Mouse (Mus musculus) liver, postnatal 0 days (tissue): Measurements from ENCODE around the gene Fxr2. TPM values are rescaled to one million over a fixed set of nuclear protein-coding genes. Genes with fewer than 3 reads are reported as not detected.

ENCODE experiments used
- ATAC-seq: fragments of 200-750 bp; cut with Nextera tagmentation; 2 replicates; pipeline ENCODE4 v1.8.0; 2017; ENCODE audit warnings: mild to moderate bottlenecking, moderate library complexity
- DNase-seq: peaks from one replicate; pipeline ENCODE4 v3.0.0-alpha.2; 2016
- H3K27ac ChIP-seq: fragments of 300-500 bp; sonication (generic); 2 replicates; pipeline ENCODE4 v1.5.1; 2014; ENCODE audit warnings: antibody characterized with exemption, moderate library complexity, mild to moderate bottlenecking, low read depth
- H3K27me3 ChIP-seq: fragments of 300-500 bp; sonication (generic); 2 replicates; pipeline ENCODE4 v1.6.1; 2014; ENCODE audit warnings: low read length, control low read depth, mixed read lengths; ENCODE audit not compliant: insufficient read depth
- H3K36me3 ChIP-seq: fragments of 300-500 bp; sonication (generic); replicated peaks from 2 replicates; pipeline ENCODE4 v1.6.1; 2014; ENCODE audit warnings: mild to moderate bottlenecking, control low read depth, low read length, moderate library complexity, mixed read lengths; ENCODE audit not compliant: insufficient read depth
- H3K4me1 ChIP-seq: fragments of 300-500 bp; sonication (generic); 2 replicates; pipeline ENCODE4 v1.6.1; 2014; ENCODE audit warnings: antibody characterized with exemption, mild to moderate bottlenecking, control low read depth; ENCODE audit not compliant: insufficient read depth
- H3K4me2 ChIP-seq: fragments of 300-500 bp; sonication (generic); 2 replicates; pipeline ENCODE4 v1.6.1; 2014; ENCODE audit warnings: low read depth, mild to moderate bottlenecking, low read length, moderate library complexity, mixed read lengths
- H3K4me3 ChIP-seq: fragments of 300-500 bp; sonication (generic); 2 replicates; pipeline ENCODE4 v1.5.1; 2014; ENCODE audit warnings: low read depth, low read length
- H3K9ac ChIP-seq: fragments of 300-500 bp; sonication (generic); replicated peaks from 2 replicates; pipeline ENCODE4 v1.6.1; 2014; ENCODE audit warnings: mild to moderate bottlenecking, moderate library complexity
- H3K9me3 ChIP-seq: fragments of 300-500 bp; sonication (generic); 2 replicates; pipeline ENCODE4 v1.6.1; 2016; ENCODE audit warnings: mild to moderate bottlenecking, control low read depth, low read length, mixed read lengths
- CTCF ChIP-seq: sonication (generic); IDR thresholded peaks from 2 replicates; pipeline ENCODE4 v1.5.1; 2016; ENCODE audit warnings: antibody characterized with exemption, low read depth
- EP300 ChIP-seq: IDR thresholded peaks from 2 replicates; pipeline ENCODE4 v1.6.1; 2016; ENCODE audit warnings: antibody characterized with exemption, low read depth, mild to moderate bottlenecking
- WGBS: fragments of 180-500 bp; shearing (Covaris S2); extraction: QIAGEN DNeasy Blood & Tissue Kit; methylation state at CpG from one replicate; pipeline ENCODE4 v1.1.7; 2014; ENCODE audit not compliant: insufficient replicate concordance; 5-methylcytosine and 5-hydroxymethylcytosine counted together
- polyA plus RNA-seq: library from polyadenylated mRNA; unstranded; fragments of >200 nt; fragmentation: Nextera tagmentation; extraction: Ambion mirVana; gene quantifications from 2 replicates; pipeline ENCODE4 v1.2.1, GENCODE M21; 2015

The Fxr2 gene
- polyA plus RNA-seq, 1 experiment from 2014 or later: 6.8 TPM

DNA sequence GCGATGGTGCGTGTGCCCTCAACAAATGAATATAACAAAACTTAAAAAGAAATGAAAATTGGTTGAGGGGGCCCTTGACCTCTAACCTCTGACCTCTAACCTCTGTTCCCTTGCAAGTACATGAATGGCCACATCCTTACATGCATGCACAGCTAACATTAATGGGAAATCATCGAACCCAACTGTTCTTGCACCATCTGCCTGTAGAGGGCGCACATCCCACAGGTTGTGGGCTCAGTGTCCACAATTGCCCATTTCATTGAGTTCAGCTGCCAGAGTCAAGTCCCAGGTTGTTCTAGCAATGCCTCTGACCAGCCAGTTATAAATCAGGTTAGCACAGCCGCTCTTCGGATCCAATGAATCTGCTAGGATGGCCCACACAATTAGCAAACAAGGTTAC, 4.5 kb upstream of the Fxr2 start:
- no peak for ATAC-seq

DNA sequence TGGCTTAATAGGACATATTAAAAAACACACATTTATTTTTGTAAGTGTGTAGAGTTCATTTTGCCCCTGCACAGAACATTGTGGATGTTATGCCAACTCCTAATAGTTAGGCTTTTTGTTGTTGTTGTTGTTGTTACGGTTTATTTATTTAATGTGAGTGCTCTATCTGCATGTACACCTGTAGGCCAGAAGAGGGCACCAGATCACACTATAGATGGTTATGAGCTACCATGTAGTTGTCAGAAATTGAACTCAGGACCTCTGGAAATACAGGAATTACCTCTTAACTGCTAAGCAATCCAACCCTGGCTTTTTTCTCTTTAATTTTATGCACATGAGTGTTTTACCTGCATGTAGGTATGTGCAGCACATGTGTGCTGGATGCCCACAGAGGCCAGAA, 3.0 kb upstream of the Fxr2 start:
- no peak overlapping the region for H3K27ac ChIP-seq
- DNase-seq: no peak

More for the DNA sequence above, 4.5 kb upstream of the Fxr2 start:
- Histone ChIP-seq H3K9me3 (no peaks in the 10 kb centered on the region), H3K4me1 (peaks cover 4% of the 10 kb centered on the region), H3K27me3 (no peaks in the 10 kb centered on the region), H3K4me2 (no peak overlapping the region), H3K4me3 (no peak overlapping the region), H3K36me3 (no peaks in the 10 kb centered on the region), H3K27ac (no peak overlapping the region), H3K9ac (no peak overlapping the region)
- peak; percentile 87 for DNase-seq
- 36% methylated on average over 6 of the region's 6 CpGs for WGBS
- TF ChIP-seq EP300: no peak
- TF ChIP-seq CTCF: peak; percentile 99

DNA sequence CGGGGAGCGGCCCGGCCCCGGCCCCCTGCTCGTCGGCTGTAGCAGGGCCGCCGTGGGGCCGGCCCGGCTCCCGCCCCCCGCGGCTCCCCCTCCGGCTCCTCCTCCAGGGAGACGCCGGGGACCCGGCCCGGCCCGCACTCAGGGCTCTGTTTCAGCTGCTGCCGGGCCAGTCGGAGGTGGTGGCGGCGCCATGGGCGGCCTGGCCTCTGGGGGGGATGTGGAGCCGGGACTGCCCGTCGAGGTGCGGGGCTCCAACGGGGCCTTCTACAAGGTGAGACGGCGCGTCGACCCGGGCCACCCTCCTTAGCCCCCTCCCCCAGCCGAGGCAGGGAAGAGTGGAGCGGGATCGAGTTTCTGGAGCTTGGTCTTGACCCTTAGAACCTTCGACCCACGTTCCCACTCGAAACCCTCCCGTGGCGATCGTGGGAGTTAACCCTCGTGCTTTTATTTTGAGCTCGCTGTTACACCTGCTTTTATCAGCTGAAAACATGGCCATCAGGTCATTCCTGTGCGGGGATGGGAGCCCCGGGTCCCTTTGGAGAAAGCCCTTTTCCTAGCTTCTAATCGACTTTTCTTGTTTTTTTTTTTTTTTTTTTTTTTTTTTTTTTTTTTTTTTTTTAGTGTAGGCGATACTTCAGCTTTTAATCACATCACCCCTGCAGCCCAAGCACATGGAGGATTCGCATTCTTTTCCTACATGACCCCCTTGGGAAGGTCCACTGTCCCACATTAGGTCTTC, 507 bp downstream of the Fxr2 start:
- H3K27ac ChIP-seq: peak overlapping the region; percentile 97
- WGBS: under 1% methylated on average over 40 of the region's 50 CpGs
- peaks cover 4% of the 10 kb centered on the region; the same call in 1 of the 2 replicates for H3K36me3 ChIP-seq
- ATAC-seq (peak; percentile 56), DNase-seq (no peak)
- H3K4me2 ChIP-seq: peak overlapping the region; percentile 88
- TF ChIP-seq CTCF (no peak), EP300 (no peak)
- no peaks in the 10 kb centered on the region for H3K9me3 ChIP-seq
- H3K27me3 ChIP-seq: no peaks in the 10 kb centered on the region
- H3K9ac ChIP-seq: peak overlapping the region; percentile 96
- H3K4me1 ChIP-seq: peaks cover 22% of the 10 kb centered on the region
- peak overlapping the region; percentile 87 for H3K4me3 ChIP-seq

More for the DNA sequence above, 3.0 kb upstream of the Fxr2 start:
- peaks cover 8% of the 10 kb centered on the region for H3K4me1 ChIP-seq
- H3K9ac ChIP-seq: no peak overlapping the region
- no peaks in the 10 kb centered on the region for H3K9me3 ChIP-seq
- TF ChIP-seq EP300 (no peak), CTCF (peak; percentile 84)
- WGBS: 60% methylated on average over 1 of the region's 1 CpGs
- ATAC-seq: no peak
- H3K27me3 ChIP-seq: no peaks in the 10 kb centered on the region
- H3K4me3 ChIP-seq: no peak overlapping the region
- H3K4me2 ChIP-seq: no peak overlapping the region
- no peaks in the 10 kb centered on the region for H3K36me3 ChIP-seq

DNA sequence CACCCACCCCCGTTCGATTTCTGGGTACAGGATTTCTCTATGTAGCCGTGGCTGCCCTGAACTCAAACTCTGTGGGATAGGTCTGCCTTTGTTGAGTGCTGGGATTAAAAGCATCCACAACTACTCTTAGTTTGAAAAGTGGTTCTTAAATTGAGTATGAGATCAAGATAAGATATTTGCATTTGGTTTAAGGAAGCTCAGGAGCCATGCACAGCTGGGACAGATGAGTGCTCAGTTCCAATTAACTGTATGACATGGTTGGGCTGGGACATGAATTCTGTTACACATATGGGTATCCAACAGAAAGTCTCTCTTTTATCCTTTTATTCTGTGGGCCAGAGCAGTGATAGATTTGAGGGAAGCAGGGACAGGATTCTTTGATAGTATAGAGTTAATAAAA, 2.7 kb downstream of the Fxr2 start:
- Histone ChIP-seq H3K4me1 (peaks cover 22% of the 10 kb centered on the region), H3K4me3 (no peak overlapping the region), H3K9ac (no peak overlapping the region), H3K27ac (no peak overlapping the region), H3K4me2 (0 out of 2 replicates have a peak overlapping the region, but pooled peaks have one; percentile 13), H3K27me3 (no peaks in the 10 kb centered on the region), H3K36me3 (peaks cover 15% of the 10 kb centered on the region), H3K9me3 (no peaks in the 10 kb centered on the region)
- TF ChIP-seq CTCF (no peak), EP300 (no peak)
- no peak for ATAC-seq
- WGBS: 82% methylated on average over 3 of the region's 3 CpGs
- no peak for DNase-seq

DNA sequence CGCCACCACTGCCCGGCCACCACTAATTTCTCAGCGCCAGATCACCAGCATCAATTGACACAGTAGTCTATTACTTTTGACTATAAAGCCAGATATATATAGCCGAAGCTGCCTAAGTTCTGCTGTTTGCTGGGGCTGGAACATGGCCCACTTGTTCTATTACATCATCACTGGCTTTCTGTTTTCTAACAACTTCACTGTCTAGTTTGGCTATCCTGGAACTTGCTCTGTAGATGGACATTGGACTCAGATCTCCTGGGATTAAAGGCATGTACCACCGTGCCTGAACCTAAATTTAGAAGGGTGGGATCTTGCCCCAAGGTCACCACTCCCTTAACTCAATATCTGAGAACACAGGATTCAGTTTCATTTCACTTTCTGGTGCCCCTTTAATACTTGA, 13.1 kb downstream of the Fxr2 start:
- WGBS: 75% methylated on average over 5 of the region's 5 CpGs
- Histone ChIP-seq H3K9ac (no peak overlapping the region), H3K4me2 (no peak overlapping the region), H3K9me3 (no peaks in the 10 kb centered on the region), H3K4me1 (no peaks in the 10 kb centered on the region), H3K27ac (peak overlapping the region; percentile 44; the same call in 1 of the 2 replicates), H3K4me3 (no peak overlapping the region), H3K36me3 (peaks cover 78% of the 10 kb centered on the region), H3K27me3 (no peaks in the 10 kb centered on the region)
- TF ChIP-seq EP300: no peak
- no peak for TF ChIP-seq CTCF
- no peak for DNase-seq
- peak; percentile 70 for ATAC-seq

DNA sequence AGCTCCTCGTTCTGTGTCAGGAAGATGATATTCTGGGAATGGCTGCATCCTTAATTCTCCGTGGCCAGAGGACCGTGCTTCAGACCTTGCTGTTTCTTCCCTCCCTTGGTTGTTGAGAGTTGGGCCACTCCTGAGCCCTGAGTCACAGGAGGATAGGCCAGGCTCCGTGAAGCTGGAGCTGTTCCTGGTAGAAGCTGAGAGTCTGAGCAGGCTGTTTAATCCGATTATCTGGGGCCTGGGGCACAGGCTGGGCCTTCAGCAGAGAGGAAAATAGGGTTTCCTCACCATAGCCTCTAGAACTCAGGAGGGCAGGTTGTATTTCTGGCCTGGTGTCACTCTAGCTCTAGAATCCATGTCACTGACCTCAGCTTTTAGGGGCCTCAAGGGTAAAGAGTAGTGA, 20.6 kb downstream of the Fxr2 start:
- no peaks in the 10 kb centered on the region for H3K27me3 ChIP-seq
- TF ChIP-seq CTCF (no peak), EP300 (no peak)
- no peak for DNase-seq
- no peak overlapping the region for H3K4me3 ChIP-seq
- H3K4me1 ChIP-seq: peaks cover 5% of the 10 kb centered on the region
- ATAC-seq: no peak
- 70% methylated on average over 5 of the region's 5 CpGs for WGBS
- H3K9ac ChIP-seq: no peak overlapping the region
- no peaks in the 10 kb centered on the region for H3K9me3 ChIP-seq
- no peak overlapping the region for H3K4me2 ChIP-seq
- H3K27ac ChIP-seq: no peak overlapping the region
- H3K36me3 ChIP-seq: peaks cover 67% of the 10 kb centered on the region
